Mouse (Mus musculus) thymus, adult 2 months (tissue): ENCODE measurements around the gene Pdhx. TPM values are rescaled to one million over a fixed set of nuclear protein-coding genes. Genes with fewer than 3 reads are reported as not detected.

Experiments used
- DNase-seq: peaks from one replicate; pipeline ENCODE4 v3.0.0; 2021
- H3K27ac ChIP-seq: fragments of 200-500 bp; 2 replicates; pipeline ENCODE4 v1.5.1; 2012; ENCODE audit warnings: low read length, control low read depth; ENCODE audit not compliant: control insufficient read depth, insufficient read depth
- H3K27me3 ChIP-seq: fragments of 200-500 bp; 2 replicates; pipeline ENCODE4 v1.6.1; 2012; ENCODE audit warnings: mild to moderate bottlenecking, low read length, moderate library complexity, mixed read lengths; ENCODE audit not compliant: control insufficient read depth, insufficient read depth
- H3K36me3 ChIP-seq: fragments of 200-500 bp; 2 replicates; pipeline ENCODE4 v1.6.1; 2012; ENCODE audit warnings: mild to moderate bottlenecking, low read length, moderate library complexity; ENCODE audit not compliant: control insufficient read depth, insufficient read depth
- H3K4me1 ChIP-seq: fragments of 200-500 bp; replicated peaks from 2 replicates; pipeline ENCODE4 v1.6.1; 2012; ENCODE audit warnings: low read length; ENCODE audit not compliant: control insufficient read depth, insufficient read depth
- H3K4me3 ChIP-seq: fragments of 200-500 bp; 2 replicates; pipeline ENCODE4 v1.5.1; 2012; ENCODE audit warnings: mild to moderate bottlenecking, low read length, control low read depth, moderate library complexity; ENCODE audit not compliant: control insufficient read depth, insufficient read depth
- CTCF ChIP-seq: fragments of 200-500 bp; IDR thresholded peaks from 2 replicates; pipeline ENCODE4 v1.5.1; 2012; ENCODE audit warnings: mild to moderate bottlenecking, control low read depth, low read length, moderate library complexity, borderline replicate concordance; ENCODE audit not compliant: control insufficient read depth, poor library complexity, insufficient read depth; ENCODE audit errors: extremely low read depth
- POLR2A ChIP-seq: fragments of 200-500 bp; IDR thresholded peaks from 2 replicates; pipeline ENCODE4 v1.6.1; 2012; ENCODE audit warnings: mild to moderate bottlenecking, low read length, control low read depth, moderate library complexity; ENCODE audit not compliant: control insufficient read depth, poor library complexity, insufficient read depth; ENCODE audit errors: extremely low read depth
- WGBS: fragments of 180-500 bp; shearing (Covaris S2); methylation state at CpG from one replicate; pipeline ENCODE4 v1.1.7; 2018; 5-methylcytosine and 5-hydroxymethylcytosine counted together
- polyA plus RNA-seq: library from polyadenylated mRNA; depleted of rRNA; stranded (reverse); fragments of >200 nt; gene quantifications from 2 replicates; pipeline ENCODE4 v1.2.3, GENCODE M21; 2012

The Pdhx gene
- polyA plus RNA-seq, 1 experiment: 21.2 TPM

- no peak for TF ChIP-seq POLR2A
- no peak for TF ChIP-seq CTCF
- DNase-seq: no peak
- no peak overlapping the region for H3K4me3 ChIP-seq
- no peak overlapping the region for H3K27ac ChIP-seq
- WGBS: 95% methylated on average over 6 of the region's 6 CpGs
- no peaks in the 10 kb centered on the region for H3K27me3 ChIP-seq
- no peaks in the 10 kb centered on the region for H3K36me3 ChIP-seq
- H3K4me1 ChIP-seq: no peaks in the 10 kb centered on the region
These were observed 80.9 kb downstream of the Pdhx start for GRCm38 (mm10) chr2:102992405-102992804.

- Histone ChIP-seq H3K4me1 (peaks cover 3% of the 10 kb centered on the region), H3K27ac (no peak overlapping the region), H3K36me3 (no peaks in the 10 kb centered on the region), H3K4me3 (no peak overlapping the region), H3K27me3 (no peaks in the 10 kb centered on the region)
- DNase-seq: no peak
- 41% methylated on average over 2 of the region's 2 CpGs for WGBS
- TF ChIP-seq POLR2A (no peak), CTCF (no peak)
These were observed 83.0 kb downstream of the Pdhx start for GRCm38 (mm10) chr2:102990301-102990702.

GRCm38 (mm10) chr2:102989446-102989845 is 83.9 kb downstream of the Pdhx start:
- H3K4me1 ChIP-seq: peaks cover 3% of the 10 kb centered on the region
- 100% methylated on average over 1 of the region's 1 CpGs for WGBS

DNA sequence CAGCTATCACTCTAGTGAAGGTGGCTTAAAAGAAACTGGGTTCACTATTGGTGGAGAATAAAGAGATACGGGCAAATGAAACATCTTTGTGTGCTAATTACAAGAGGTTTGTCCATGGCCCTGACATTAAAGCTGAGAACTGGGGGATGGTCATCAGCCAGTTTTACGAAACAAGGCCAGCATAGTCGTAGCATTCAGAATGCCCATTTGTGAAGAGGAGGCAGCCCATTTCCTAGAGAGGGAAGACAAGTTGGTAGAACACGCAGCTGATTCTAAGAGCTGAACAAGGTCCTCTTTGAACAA is 85.7 kb downstream of the Pdhx start:
- H3K4me3 ChIP-seq: no peak overlapping the region
- no peak overlapping the region for H3K27ac ChIP-seq
- H3K4me1 ChIP-seq: peaks cover 3% of the 10 kb centered on the region
- TF ChIP-seq POLR2A (no peak), CTCF (no peak)
- no peaks in the 10 kb centered on the region for H3K27me3 ChIP-seq
- 83% methylated on average over 4 of the region's 4 CpGs for WGBS
- DNase-seq: no peak
- no peaks in the 10 kb centered on the region for H3K36me3 ChIP-seq

More at GRCm38 (mm10) chr2:102989446-102989845, 83.9 kb downstream of the Pdhx start:
- H3K4me3 ChIP-seq: no peak overlapping the region
- no peaks in the 10 kb centered on the region for H3K27me3 ChIP-seq
- no peak for DNase-seq
- no peaks in the 10 kb centered on the region for H3K36me3 ChIP-seq
- TF ChIP-seq CTCF (no peak), POLR2A (no peak)
- H3K27ac ChIP-seq: no peak overlapping the region

- 36% methylated on average over 6 of the region's 6 CpGs for WGBS
- no peak for DNase-seq
- H3K27me3 ChIP-seq: no peaks in the 10 kb centered on the region
- no peak for TF ChIP-seq CTCF
- no peak for TF ChIP-seq POLR2A
- no peak overlapping the region for H3K4me3 ChIP-seq
- H3K36me3 ChIP-seq: no peaks in the 10 kb centered on the region
- H3K27ac ChIP-seq: no peak overlapping the region
- H3K4me1 ChIP-seq: peaks cover 3% of the 10 kb centered on the region
These were observed 86.2 kb downstream of the Pdhx start for GRCm38 (mm10) chr2:102986964-102987707.

GRCm38 (mm10) chr2:102986424-102986823 is 86.9 kb downstream of the Pdhx start:
- no peak for DNase-seq
- peaks cover 3% of the 10 kb centered on the region for H3K4me1 ChIP-seq
- H3K36me3 ChIP-seq: no peaks in the 10 kb centered on the region
- TF ChIP-seq CTCF: no peak
- no peak for TF ChIP-seq POLR2A
- H3K27ac ChIP-seq: no peak overlapping the region
- H3K27me3 ChIP-seq: no peaks in the 10 kb centered on the region
- 21% methylated on average over 3 of the region's 3 CpGs for WGBS
- H3K4me3 ChIP-seq: no peak overlapping the region

GRCm38 (mm10) chr2:102982822-102983221 is 90.5 kb downstream of the Pdhx start:
- Histone ChIP-seq H3K27me3 (no peaks in the 10 kb centered on the region), H3K27ac (no peak overlapping the region), H3K4me1 (peaks cover 3% of the 10 kb centered on the region), H3K4me3 (no peak overlapping the region), H3K36me3 (no peaks in the 10 kb centered on the region)
- TF ChIP-seq POLR2A (no peak), CTCF (no peak)
- no peak for DNase-seq
- 86% methylated on average over 2 of the region's 2 CpGs for WGBS
